Mouse (Mus musculus): ENCODE measurements at regions not wholly inside any gene's neighbourhood (a gene's known extent, or its start where the extent isn't known, plus 50 kb on each side); places are given as distances from the start of the nearest gene placed in this dataset.

- H3K4me2 ChIP-seq (ENCODE audit: low read length), result no peak overlapping the region
- no peak overlapping the region for H3K27ac ChIP-seq (replicated peaks in 1 of 2; ENCODE audit: control insufficient read depth in 1 of 2, insufficient read depth in 1 of 2, low read depth in 2 of 2, low read length in 2 of 2)
- H3K4me3 ChIP-seq (ENCODE audit: control insufficient read depth in 1 of 2, insufficient read depth in 1 of 2, low read depth in 1 of 2, low read length in 2 of 2), result no peak overlapping the region
- H3K9me3 ChIP-seq (ENCODE audit: control insufficient read depth, low read length), result no peaks in the 10 kb centered on the region
- no peaks in the 10 kb centered on the region for H3K27me3 ChIP-seq (ENCODE audit: control insufficient read depth, insufficient read depth, low read length)
- 66% methylated on average over 5 of the region's 5 CpGs for WGBS
- H3K36me3 ChIP-seq (ENCODE audit: control insufficient read depth, insufficient read depth, low read length), result no peaks in the 10 kb centered on the region
- no peaks in the 10 kb centered on the region for H3K4me1 ChIP-seq (ENCODE audit: control insufficient read depth in 2 of 2, insufficient read depth in 2 of 2, low read length in 2 of 2)
- ATAC-seq (ENCODE audit: insufficient number of reproducible peaks, insufficient read depth, low FRiP score, low read depth), result no peak
- H3K9ac ChIP-seq (ENCODE audit: low read length), result no peak overlapping the region
These were observed 515.5 kb upstream of the Nr3c2 start for GRCm38 (mm10) chr8:76383583-76384281.

DNA sequence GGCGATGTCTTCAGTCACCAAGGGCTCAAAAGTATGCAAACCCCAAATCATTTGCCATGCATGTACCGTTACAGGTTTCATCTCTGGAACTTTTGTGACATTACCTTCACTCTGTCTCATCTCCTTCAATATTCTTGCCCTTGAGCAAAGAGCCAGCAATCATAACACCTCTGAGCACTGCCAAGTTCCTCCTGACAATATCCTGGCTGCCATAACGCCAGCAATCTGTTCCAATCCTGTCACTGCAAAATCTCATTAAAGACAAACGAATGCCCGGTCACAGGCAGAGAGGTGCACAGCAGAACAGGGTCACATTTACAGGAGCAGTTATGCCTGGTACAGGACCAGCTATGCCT, 515.0 kb upstream of the Nr3c2 start:
- Histone ChIP-seq H3K9ac (ENCODE audit: low read length) (no peak overlapping the region), H3K4me1 (ENCODE audit: control insufficient read depth in 2 of 2, insufficient read depth in 2 of 2, low read length in 2 of 2) (no peaks in the 10 kb centered on the region), H3K27ac (replicated peaks in 1 of 2; ENCODE audit: control insufficient read depth in 1 of 2, insufficient read depth in 1 of 2, low read depth in 2 of 2, low read length in 2 of 2) (no peak overlapping the region), H3K27me3 (ENCODE audit: control insufficient read depth, insufficient read depth, low read length) (no peaks in the 10 kb centered on the region), H3K36me3 (ENCODE audit: control insufficient read depth, insufficient read depth, low read length) (no peaks in the 10 kb centered on the region), H3K9me3 (ENCODE audit: control insufficient read depth, low read length) (no peaks in the 10 kb centered on the region), H3K4me2 (ENCODE audit: low read length) (no peak overlapping the region), H3K4me3 (ENCODE audit: control insufficient read depth in 1 of 2, insufficient read depth in 1 of 2, low read depth in 1 of 2, low read length in 2 of 2) (no peak overlapping the region)
- 77% methylated on average over 5 of the region's 5 CpGs for WGBS
- no peak for ATAC-seq (ENCODE audit: insufficient number of reproducible peaks, insufficient read depth, low FRiP score, low read depth)

- no peaks in the 10 kb centered on the region for H3K9me3 ChIP-seq (ENCODE audit: control insufficient read depth, low read length)
- H3K4me3 ChIP-seq (ENCODE audit: control insufficient read depth in 1 of 2, insufficient read depth in 1 of 2, low read depth in 1 of 2, low read length in 2 of 2), result no peak overlapping the region
- no peaks in the 10 kb centered on the region for H3K36me3 ChIP-seq (ENCODE audit: control insufficient read depth, insufficient read depth, low read length)
- no peaks in the 10 kb centered on the region for H3K4me1 ChIP-seq (ENCODE audit: control insufficient read depth in 2 of 2, insufficient read depth in 2 of 2, low read length in 2 of 2)
- H3K9ac ChIP-seq (ENCODE audit: low read length), result no peak overlapping the region
- H3K27me3 ChIP-seq (ENCODE audit: control insufficient read depth, insufficient read depth, low read length), result no peaks in the 10 kb centered on the region
- ATAC-seq (ENCODE audit: insufficient number of reproducible peaks, insufficient read depth, low FRiP score, low read depth), result no peak
- no peak overlapping the region for H3K27ac ChIP-seq (replicated peaks in 1 of 2; ENCODE audit: control insufficient read depth in 1 of 2, insufficient read depth in 1 of 2, low read depth in 2 of 2, low read length in 2 of 2)
- WGBS, result 71% methylated on average over 2 of the region's 2 CpGs
- H3K4me2 ChIP-seq (ENCODE audit: low read length), result no peak overlapping the region
These were observed 507.2 kb upstream of the Nr3c2 start for GRCm38 (mm10) chr8:76392004-76392403.

GRCm38 (mm10) chr8:76422459-76422858, 476.8 kb upstream of the Nr3c2 start:
- Histone ChIP-seq H3K27ac (replicated peaks in 1 of 2; ENCODE audit: control insufficient read depth in 1 of 2, insufficient read depth in 1 of 2, low read depth in 2 of 2, low read length in 2 of 2) (no peak overlapping the region), H3K9me3 (ENCODE audit: control insufficient read depth, low read length) (no peaks in the 10 kb centered on the region), H3K4me2 (ENCODE audit: low read length) (no peak overlapping the region), H3K36me3 (ENCODE audit: control insufficient read depth, insufficient read depth, low read length) (no peaks in the 10 kb centered on the region), H3K4me3 (ENCODE audit: control insufficient read depth in 1 of 2, insufficient read depth in 1 of 2, low read depth in 1 of 2, low read length in 2 of 2) (no peak overlapping the region), H3K4me1 (ENCODE audit: control insufficient read depth in 2 of 2, insufficient read depth in 2 of 2, low read length in 2 of 2) (no peaks in the 10 kb centered on the region), H3K27me3 (ENCODE audit: control insufficient read depth, insufficient read depth, low read length) (no peaks in the 10 kb centered on the region), H3K9ac (ENCODE audit: low read length) (no peak overlapping the region)
- 95% methylated on average over 1 of the region's 1 CpGs for WGBS
- ATAC-seq (ENCODE audit: insufficient number of reproducible peaks, insufficient read depth, low FRiP score, low read depth), result no peak

DNA sequence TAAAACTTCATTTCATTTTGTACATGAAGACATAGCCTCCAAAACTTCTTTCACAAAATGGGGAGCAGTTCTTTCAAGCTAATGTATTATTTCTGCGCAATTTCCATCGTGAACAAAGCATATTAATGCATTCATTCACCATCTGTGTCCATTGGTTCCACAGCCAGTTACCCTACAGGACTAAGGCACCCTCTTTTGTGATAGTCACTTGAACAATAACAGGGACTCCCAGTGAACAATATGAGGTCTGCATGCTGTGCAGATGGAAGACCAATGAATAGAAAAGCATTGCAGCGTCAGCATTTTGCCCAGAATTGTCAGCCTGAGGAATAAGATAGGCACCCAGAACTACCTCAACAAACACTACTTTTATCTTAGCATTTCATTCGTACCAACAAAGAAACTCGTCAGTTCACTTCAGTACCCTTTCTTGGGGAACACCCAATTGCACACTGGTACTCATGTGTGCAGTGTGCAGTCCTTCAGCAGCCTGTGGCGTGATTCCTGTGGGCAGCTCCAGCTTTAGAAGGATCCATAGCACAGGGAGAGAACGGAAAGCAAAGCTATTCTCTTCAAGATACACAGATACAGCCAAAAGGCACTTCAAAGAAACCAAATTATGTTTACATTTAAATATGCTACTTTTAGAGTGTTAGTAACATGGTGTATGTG, 476.2 kb upstream of the Nr3c2 start:
- no peak for ATAC-seq (ENCODE audit: insufficient number of reproducible peaks, insufficient read depth, low FRiP score, low read depth)
- H3K36me3 ChIP-seq (ENCODE audit: control insufficient read depth, insufficient read depth, low read length), result no peaks in the 10 kb centered on the region
- H3K27ac ChIP-seq (replicated peaks in 1 of 2; ENCODE audit: control insufficient read depth in 1 of 2, insufficient read depth in 1 of 2, low read depth in 2 of 2, low read length in 2 of 2), result no peak overlapping the region
- WGBS, result 84% methylated on average over 7 of the region's 7 CpGs
- no peaks in the 10 kb centered on the region for H3K27me3 ChIP-seq (ENCODE audit: control insufficient read depth, insufficient read depth, low read length)
- H3K9me3 ChIP-seq (ENCODE audit: control insufficient read depth, low read length), result no peaks in the 10 kb centered on the region
- no peaks in the 10 kb centered on the region for H3K4me1 ChIP-seq (ENCODE audit: control insufficient read depth in 2 of 2, insufficient read depth in 2 of 2, low read length in 2 of 2)
- no peak overlapping the region for H3K9ac ChIP-seq (ENCODE audit: low read length)
- H3K4me3 ChIP-seq (ENCODE audit: control insufficient read depth in 1 of 2, insufficient read depth in 1 of 2, low read depth in 1 of 2, low read length in 2 of 2), result no peak overlapping the region
- H3K4me2 ChIP-seq (ENCODE audit: low read length), result no peak overlapping the region

GRCm38 (mm10) chr8:76429818-76430217, 469.4 kb upstream of the Nr3c2 start:
- Histone ChIP-seq H3K27ac (replicated peaks in 1 of 2; ENCODE audit: control insufficient read depth in 1 of 2, insufficient read depth in 1 of 2, low read depth in 2 of 2, low read length in 2 of 2) (no peak overlapping the region), H3K9ac (ENCODE audit: low read length) (no peak overlapping the region), H3K27me3 (ENCODE audit: control insufficient read depth, insufficient read depth, low read length) (no peaks in the 10 kb centered on the region), H3K4me3 (ENCODE audit: control insufficient read depth in 1 of 2, insufficient read depth in 1 of 2, low read depth in 1 of 2, low read length in 2 of 2) (no peak overlapping the region), H3K9me3 (ENCODE audit: control insufficient read depth, low read length) (no peaks in the 10 kb centered on the region), H3K36me3 (ENCODE audit: control insufficient read depth, insufficient read depth, low read length) (no peaks in the 10 kb centered on the region), H3K4me1 (ENCODE audit: control insufficient read depth in 2 of 2, insufficient read depth in 2 of 2, low read length in 2 of 2) (no peaks in the 10 kb centered on the region), H3K4me2 (ENCODE audit: low read length) (no peak overlapping the region)
- no peak for ATAC-seq (ENCODE audit: insufficient number of reproducible peaks, insufficient read depth, low FRiP score, low read depth)
- WGBS, result 77% methylated on average over 3 of the region's 3 CpGs

- Histone ChIP-seq H3K4me2 (ENCODE audit: low read length) (no peak overlapping the region), H3K9ac (ENCODE audit: low read length) (no peak overlapping the region)
These were observed 466.4 kb upstream of the Nr3c2 start for GRCm38 (mm10) chr8:76432813-76433212.

GRCm38 (mm10) chr8:76437951-76438350, 461.3 kb upstream of the Nr3c2 start:
- H3K4me3 ChIP-seq (ENCODE audit: control insufficient read depth in 1 of 2, insufficient read depth in 1 of 2, low read depth in 1 of 2, low read length in 2 of 2), result no peak overlapping the region
- 81% methylated on average over 3 of the region's 3 CpGs for WGBS
- ATAC-seq (ENCODE audit: insufficient number of reproducible peaks, insufficient read depth, low FRiP score, low read depth), result no peak
- H3K4me2 ChIP-seq (ENCODE audit: low read length), result no peak overlapping the region
- H3K36me3 ChIP-seq (ENCODE audit: control insufficient read depth, insufficient read depth, low read length), result no peaks in the 10 kb centered on the region
- no peak overlapping the region for H3K9ac ChIP-seq (ENCODE audit: low read length)
- no peaks in the 10 kb centered on the region for H3K4me1 ChIP-seq (ENCODE audit: control insufficient read depth in 2 of 2, insufficient read depth in 2 of 2, low read length in 2 of 2)
- no peaks in the 10 kb centered on the region for H3K9me3 ChIP-seq (ENCODE audit: control insufficient read depth, low read length)
- H3K27ac ChIP-seq (replicated peaks in 1 of 2; ENCODE audit: control insufficient read depth in 1 of 2, insufficient read depth in 1 of 2, low read depth in 2 of 2, low read length in 2 of 2), result no peak overlapping the region
- no peaks in the 10 kb centered on the region for H3K27me3 ChIP-seq (ENCODE audit: control insufficient read depth, insufficient read depth, low read length)

More at GRCm38 (mm10) chr8:76432813-76433212, 466.4 kb upstream of the Nr3c2 start:
- ATAC-seq (ENCODE audit: insufficient number of reproducible peaks, insufficient read depth, low FRiP score, low read depth), result no peak
- Histone ChIP-seq H3K27me3 (ENCODE audit: control insufficient read depth, insufficient read depth, low read length) (no peaks in the 10 kb centered on the region), H3K27ac (replicated peaks in 1 of 2; ENCODE audit: control insufficient read depth in 1 of 2, insufficient read depth in 1 of 2, low read depth in 2 of 2, low read length in 2 of 2) (no peak overlapping the region), H3K36me3 (ENCODE audit: control insufficient read depth, insufficient read depth, low read length) (no peaks in the 10 kb centered on the region), H3K9me3 (ENCODE audit: control insufficient read depth, low read length) (no peaks in the 10 kb centered on the region), H3K4me1 (ENCODE audit: control insufficient read depth in 2 of 2, insufficient read depth in 2 of 2, low read length in 2 of 2) (no peaks in the 10 kb centered on the region), H3K4me3 (ENCODE audit: control insufficient read depth in 1 of 2, insufficient read depth in 1 of 2, low read depth in 1 of 2, low read length in 2 of 2) (no peak overlapping the region)
